Mouse (Mus musculus): Measurements from ENCODE around the gene Pde4c. TPM values are rescaled to one million over a fixed set of nuclear protein-coding genes. Genes with fewer than 3 reads are reported as not detected.

Gene Pde4c
- 0.21 and 0.53 TPM in 2 replicates for polyA plus RNA-seq (2015; fragmentation: Nextera tagmentation; extraction: Ambion mirVana)

GRCm38 (mm10) chr8:70723486-70724210 lies at the start of gene Pde4c:
Pde4c (plus strand) TSS chr8:70723720.
- Histone ChIP-seq H3K36me3 (no peaks in the 10 kb centered on the region), H3K4me1 (replicated peaks) (peaks cover 3% of the 10 kb centered on the region; the same call in 1 of the 2 replicates), H3K9ac (no peak within 1 kb of the TSS), H3K4me3 (replicated peaks) (no peak within 1 kb of the TSS), H3K27ac (0 out of 2 replicates have a peak within 1 kb of the TSS, but pooled peaks have one; percentile 17), H3K9me3 (no peaks in the 10 kb centered on the region), H3K4me2 (replicated peaks) (no peak within 1 kb of the TSS), H3K27me3 (replicated peaks) (0 out of 2 replicates have a peak, but pooled peaks cover 10% of the 10 kb centered on the region)
- ATAC-seq, result peak; percentile 61
- whole genome bisulfite sequencing, result 50% methylated on average over 7 of the region's 7 CpGs

GRCm38 (mm10) chr8:70674109-70674508 lies 49.4 kb upstream of the Pde4c start:
- WGBS, result 67% methylated on average over 3 of the region's 3 CpGs
- H3K27ac ChIP-seq, result peak overlapping the region; percentile 98
- no peaks in the 10 kb centered on the region for H3K27me3 ChIP-seq (replicated peaks)
- H3K4me1 ChIP-seq (replicated peaks), result peaks cover 19% of the 10 kb centered on the region
- no peak for ATAC-seq
- H3K36me3 ChIP-seq, result peaks cover 16% of the 10 kb centered on the region
- H3K4me3 ChIP-seq (replicated peaks), result peak overlapping the region; percentile 74
- H3K9me3 ChIP-seq, result no peaks in the 10 kb centered on the region
- peak overlapping the region; percentile 80 for H3K4me2 ChIP-seq (replicated peaks)
- peak overlapping the region; percentile 79 for H3K9ac ChIP-seq

GRCm38 (mm10) chr8:70674716-70675115 lies 48.8 kb upstream of the Pde4c start:
- Histone ChIP-seq H3K36me3 (peaks cover 19% of the 10 kb centered on the region), H3K4me1 (replicated peaks) (peaks cover 25% of the 10 kb centered on the region), H3K9ac (peak overlapping the region; percentile 79; the same call in 1 of the 2 replicates), H3K27ac (peak overlapping the region; percentile 98), H3K4me3 (replicated peaks) (no peak overlapping the region), H3K9me3 (no peaks in the 10 kb centered on the region), H3K27me3 (replicated peaks) (no peaks in the 10 kb centered on the region), H3K4me2 (replicated peaks) (peak overlapping the region; percentile 80)
- no peak for ATAC-seq
- 52% methylated on average over 4 of the region's 4 CpGs for WGBS

- Histone ChIP-seq H3K9ac (no peak overlapping the region), H3K9me3 (no peaks in the 10 kb centered on the region), H3K36me3 (peaks cover 19% of the 10 kb centered on the region), H3K4me1 (replicated peaks) (peaks cover 30% of the 10 kb centered on the region), H3K4me2 (replicated peaks) (no peak overlapping the region), H3K4me3 (replicated peaks) (no peak overlapping the region), H3K27me3 (replicated peaks) (no peaks in the 10 kb centered on the region), H3K27ac (peak overlapping the region; percentile 98)
- no peak for ATAC-seq
- 96% methylated on average over 1 of the region's 1 CpGs for WGBS
These were observed 48.2 kb upstream of the Pde4c start for GRCm38 (mm10) chr8:70675336-70675735.

GRCm38 (mm10) chr8:70677451-70678080 lies 46.0 kb upstream of the Pde4c start:
- no peak overlapping the region for H3K9ac ChIP-seq
- H3K9me3 ChIP-seq, result no peaks in the 10 kb centered on the region
- 87% methylated on average over 15 of the region's 15 CpGs for WGBS
- H3K27me3 ChIP-seq (replicated peaks), result no peaks in the 10 kb centered on the region
- H3K4me1 ChIP-seq (replicated peaks), result peaks cover 43% of the 10 kb centered on the region
- no peak overlapping the region for H3K27ac ChIP-seq
- no peak for ATAC-seq
- no peak overlapping the region for H3K4me3 ChIP-seq (replicated peaks)
- no peak overlapping the region for H3K4me2 ChIP-seq (replicated peaks)
- peaks cover 19% of the 10 kb centered on the region for H3K36me3 ChIP-seq

GRCm38 (mm10) chr8:70678679-70679078 lies 44.8 kb upstream of the Pde4c start:
- Histone ChIP-seq H3K4me3 (replicated peaks) (no peak overlapping the region), H3K27me3 (replicated peaks) (no peaks in the 10 kb centered on the region), H3K9me3 (no peaks in the 10 kb centered on the region), H3K4me2 (replicated peaks) (no peak overlapping the region), H3K27ac (peak overlapping the region; percentile 68), H3K36me3 (peaks cover 19% of the 10 kb centered on the region), H3K4me1 (replicated peaks) (peaks cover 45% of the 10 kb centered on the region), H3K9ac (no peak overlapping the region)
- ATAC-seq, result no peak

- Histone ChIP-seq H3K27ac (peak overlapping the region; percentile 68), H3K9ac (no peak overlapping the region), H3K4me2 (replicated peaks) (no peak overlapping the region), H3K36me3 (peaks cover 19% of the 10 kb centered on the region), H3K9me3 (no peaks in the 10 kb centered on the region), H3K4me1 (replicated peaks) (peaks cover 40% of the 10 kb centered on the region), H3K27me3 (replicated peaks) (no peaks in the 10 kb centered on the region), H3K4me3 (replicated peaks) (no peak overlapping the region)
- ATAC-seq, result peak; percentile 56
- 83% methylated on average over 4 of the region's 4 CpGs for WGBS
These were observed 44.1 kb upstream of the Pde4c start for GRCm38 (mm10) chr8:70679404-70679803.

GRCm38 (mm10) chr8:70680039-70680438 lies 43.5 kb upstream of the Pde4c start:
- Histone ChIP-seq H3K36me3 (peaks cover 19% of the 10 kb centered on the region), H3K4me3 (replicated peaks) (no peak overlapping the region), H3K4me1 (replicated peaks) (peaks cover 33% of the 10 kb centered on the region), H3K9me3 (no peaks in the 10 kb centered on the region), H3K4me2 (replicated peaks) (no peak overlapping the region), H3K27ac (peak overlapping the region; percentile 68), H3K9ac (no peak overlapping the region), H3K27me3 (replicated peaks) (no peaks in the 10 kb centered on the region)
- peak; percentile 21; the same call in 1 of the 2 replicates for ATAC-seq
- 71% methylated on average over 3 of the region's 3 CpGs for WGBS

- H3K27ac ChIP-seq, result peak overlapping the region; percentile 69
- H3K9ac ChIP-seq, result no peak overlapping the region
These were observed 42.1 kb upstream of the Pde4c start for GRCm38 (mm10) chr8:70681410-70681809.

GRCm38 (mm10) chr8:70682193-70682592 lies 41.3 kb upstream of the Pde4c start:
- ATAC-seq, result peak; percentile 67
- no peaks in the 10 kb centered on the region for H3K9me3 ChIP-seq
- H3K9ac ChIP-seq, result peak overlapping the region; percentile 48
- H3K4me2 ChIP-seq (replicated peaks), result peak overlapping the region; percentile 52
- H3K4me1 ChIP-seq (replicated peaks), result peaks cover 26% of the 10 kb centered on the region
- peaks cover 14% of the 10 kb centered on the region for H3K36me3 ChIP-seq
- 2% methylated on average over 19 of the region's 19 CpGs for WGBS
- H3K27ac ChIP-seq, result peak overlapping the region; percentile 69
- H3K4me3 ChIP-seq (replicated peaks), result peak overlapping the region; percentile 17; the same call in 1 of the 2 replicates
- no peaks in the 10 kb centered on the region for H3K27me3 ChIP-seq (replicated peaks)

More at GRCm38 (mm10) chr8:70681410-70681809, 42.1 kb upstream of the Pde4c start:
- peak; percentile 15; the same call in 1 of the 2 replicates for ATAC-seq
- H3K4me1 ChIP-seq (replicated peaks), result peaks cover 26% of the 10 kb centered on the region
- 68% methylated on average over 3 of the region's 3 CpGs for WGBS
- no peaks in the 10 kb centered on the region for H3K27me3 ChIP-seq (replicated peaks)
- no peaks in the 10 kb centered on the region for H3K9me3 ChIP-seq
- H3K36me3 ChIP-seq, result peaks cover 14% of the 10 kb centered on the region
- no peak overlapping the region for H3K4me3 ChIP-seq (replicated peaks)
- H3K4me2 ChIP-seq (replicated peaks), result no peak overlapping the region

GRCm38 (mm10) chr8:70682692-70683091 lies 40.8 kb upstream of the Pde4c start:
- peak overlapping the region; percentile 52 for H3K4me2 ChIP-seq (replicated peaks)
- H3K36me3 ChIP-seq, result peaks cover 10% of the 10 kb centered on the region
- WGBS, result 78% methylated on average over 3 of the region's 3 CpGs
- H3K9me3 ChIP-seq, result no peaks in the 10 kb centered on the region
- H3K9ac ChIP-seq, result peak overlapping the region; percentile 48
- H3K27me3 ChIP-seq (replicated peaks), result no peaks in the 10 kb centered on the region
- H3K27ac ChIP-seq, result peak overlapping the region; percentile 69
- H3K4me3 ChIP-seq (replicated peaks), result no peak overlapping the region
- ATAC-seq, result peak; percentile 23
- peaks cover 26% of the 10 kb centered on the region for H3K4me1 ChIP-seq (replicated peaks)

GRCm38 (mm10) chr8:70684291-70684690 lies 39.2 kb upstream of the Pde4c start:
- Histone ChIP-seq H3K27me3 (replicated peaks) (no peaks in the 10 kb centered on the region), H3K9ac (no peak overlapping the region), H3K4me2 (replicated peaks) (no peak overlapping the region), H3K36me3 (peaks cover 1% of the 10 kb centered on the region; the same call in 1 of the 2 replicates), H3K4me3 (replicated peaks) (no peak overlapping the region), H3K4me1 (replicated peaks) (peaks cover 24% of the 10 kb centered on the region), H3K9me3 (no peaks in the 10 kb centered on the region), H3K27ac (no peak overlapping the region)
- 48% methylated on average over 7 of the region's 7 CpGs for WGBS
- ATAC-seq, result no peak

Measured in intestine, embryonic 15.5 days (tissue).